Mouse (Mus musculus) myocyte (in vitro differentiated cells): ENCODE data around the gene Tmem256. TPM values are rescaled to one million over a fixed set of nuclear protein-coding genes. Genes with fewer than 3 reads are reported as not detected.

Experiments used
- H3K27me3 ChIP-seq: one replicate; pipeline ENCODE4 v1.6.1; 2011; ENCODE audit not compliant: control insufficient read depth, insufficient read depth, insufficient read length
- H3K36me3 ChIP-seq: one replicate; pipeline ENCODE4 v1.6.1; 2011; ENCODE audit not compliant: control insufficient read depth, insufficient read depth
- H3K4me2 ChIP-seq: one replicate; pipeline ENCODE4 v1.6.1; 2011; ENCODE audit warnings: low read depth, control low read depth
- H3K4me3 ChIP-seq: one replicate; pipeline ENCODE4 v1.5.1; 2011; ENCODE audit warnings: mild to moderate bottlenecking, control low read depth, moderate library complexity
- H3K79me2 ChIP-seq: one replicate; pipeline ENCODE4 v1.6.1; 2011; ENCODE audit not compliant: control insufficient read depth, insufficient read depth
- H3ac ChIP-seq: one replicate; pipeline ENCODE4 v1.6.1; 2011; ENCODE audit not compliant: control insufficient read depth, insufficient read length
- CEBPB ChIP-seq: IDR thresholded peaks from 2 replicates; pipeline ENCODE4 v1.6.1; 2011; ENCODE audit warnings: mild to moderate bottlenecking, moderate library complexity; ENCODE audit not compliant: poor library complexity, insufficient read depth, severe bottlenecking
- E2F4 ChIP-seq: IDR thresholded peaks from one replicate; pipeline ENCODE4 v1.6.1; 2011; ENCODE audit warnings: mild to moderate bottlenecking, control low read depth, moderate library complexity; ENCODE audit not compliant: insufficient read depth
- MAX ChIP-seq: IDR thresholded peaks from one replicate; pipeline ENCODE4 v1.6.1; 2011; ENCODE audit warnings: low read depth, mild to moderate bottlenecking, control low read depth
- MYOD1 ChIP-seq, 3 experiments: IDR thresholded peaks; one replicate each; pipeline ENCODE4 v1.6.1; 2011; ENCODE audit warnings: control low read depth in 2 of 3, low read depth in 2 of 3, mild to moderate bottlenecking in 2 of 3, moderate library complexity in 1 of 3; ENCODE audit not compliant: insufficient read length in 2 of 3, control insufficient read depth in 1 of 3
- MYOG ChIP-seq, 3 experiments: IDR thresholded peaks; one replicate each; pipeline ENCODE4 v1.6.1; 2011; ENCODE audit warnings: control low read depth in 2 of 3, low read depth in 2 of 3, mild to moderate bottlenecking in 2 of 3; ENCODE audit not compliant: insufficient read length in 2 of 3, control insufficient read depth in 1 of 3, insufficient read depth in 1 of 3
- POLR2A ChIP-seq: IDR thresholded peaks from one replicate; pipeline ENCODE4 v1.6.1; 2011; ENCODE audit warnings: low read depth, mild to moderate bottlenecking, control low read depth, moderate library complexity; ENCODE audit not compliant: insufficient read length
- POLR2AphosphoS2 ChIP-seq: IDR thresholded peaks from one replicate; pipeline ENCODE4 v1.6.1; 2011; ENCODE audit warnings: low read depth, control low read depth; ENCODE audit not compliant: insufficient read length
- REST ChIP-seq: IDR thresholded peaks from one replicate; pipeline ENCODE4 v1.6.1; 2011; ENCODE audit warnings: mild to moderate bottlenecking, control low read depth, moderate library complexity; ENCODE audit not compliant: insufficient read depth, insufficient read length
- SRF ChIP-seq: IDR thresholded peaks from one replicate; pipeline ENCODE4 v1.6.1; 2011; ENCODE audit warnings: low read depth; ENCODE audit not compliant: control insufficient read depth, insufficient read length
- TCF12 ChIP-seq: IDR thresholded peaks from one replicate; pipeline ENCODE4 v1.6.1; 2011; ENCODE audit warnings: mild to moderate bottlenecking, control low read depth; ENCODE audit not compliant: poor library complexity, insufficient read depth, severe bottlenecking
- TCF3 ChIP-seq: IDR thresholded peaks from one replicate; pipeline ENCODE4 v1.6.1; 2011; ENCODE audit warnings: low read depth, control low read depth; ENCODE audit not compliant: insufficient read length
- USF1 ChIP-seq: IDR thresholded peaks from one replicate; pipeline ENCODE4 v1.6.1; 2011; ENCODE audit warnings: low read depth, mild to moderate bottlenecking, control low read depth, moderate library complexity
- polyA plus RNA-seq: library from polyadenylated mRNA; unstranded; fragments of >200 nt; fragmentation: generic; extraction: Trizol; gene quantifications from one replicate; pipeline ENCODE4 v1.2.1, GENCODE M21; 2012; ENCODE audit warnings: missing spikeins

Tmem256 gene
- polyA plus RNA-seq, 1 experiment: 259 TPM

DNA sequence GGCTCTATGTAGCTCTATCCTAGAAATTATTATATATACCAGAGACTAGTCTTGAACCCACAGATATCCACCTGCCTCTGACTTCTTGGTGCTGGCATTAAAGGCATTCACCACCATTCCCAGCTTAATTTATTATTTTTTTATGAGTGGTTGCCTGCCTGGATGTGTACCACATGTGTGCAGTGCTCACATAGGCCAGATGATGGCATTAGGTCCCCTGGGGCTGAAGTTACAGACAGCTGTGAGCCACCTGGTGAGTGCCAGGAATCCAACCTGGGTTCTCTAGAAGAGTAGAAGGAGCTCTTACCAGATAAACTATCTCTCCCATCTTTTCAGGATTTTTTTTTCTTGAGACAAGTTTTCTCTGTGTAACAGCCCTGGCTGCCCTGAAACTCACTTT lies 28.0 kb upstream of the Tmem256 start:
- no peak overlapping the region for H3K4me2 ChIP-seq
- H3K4me3 ChIP-seq: no peak overlapping the region
- no peaks in the 10 kb centered on the region for H3K79me2 ChIP-seq
- H3ac ChIP-seq: no peak overlapping the region
- TF ChIP-seq MYOG (IDR thresholded peaks at IDR 0.05; ENCODE audit: control insufficient read depth in 1 of 3, insufficient read depth in 1 of 3, insufficient read length in 2 of 3, low read depth in 2 of 3) (no peak), MAX (no peak), REST (no peak), SRF (no peak), TCF12 (no peak), USF1 (no peak), TCF3 (no peak), CEBPB (no peak), MYOD1 (IDR thresholded peaks at IDR 0.05; ENCODE audit: control insufficient read depth in 1 of 3, insufficient read length in 2 of 3, low read depth in 2 of 3) (no peak), E2F4 (no peak), POLR2A (no peak), POLR2AphosphoS2 (no peak)
- no peaks in the 10 kb centered on the region for H3K27me3 ChIP-seq
- no peaks in the 10 kb centered on the region for H3K36me3 ChIP-seq

DNA sequence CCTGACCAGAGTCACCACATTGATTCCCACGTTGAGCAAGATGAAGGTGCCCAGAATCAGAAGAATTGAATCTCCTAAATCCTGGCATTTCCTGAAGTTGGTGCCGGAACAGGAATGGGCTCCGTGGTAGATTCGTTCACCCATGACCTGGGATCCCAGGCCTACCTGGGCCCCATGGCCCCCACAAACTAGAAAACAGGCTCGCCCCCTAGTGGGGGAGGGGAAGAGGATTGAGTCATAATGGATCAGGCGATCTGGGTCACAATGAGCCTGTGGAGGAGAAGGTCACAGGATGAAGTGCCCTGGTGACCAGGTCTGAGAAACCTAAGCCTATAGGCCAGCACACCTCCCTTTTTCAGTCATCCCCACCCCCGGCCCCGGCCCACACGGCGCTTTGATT lies 23.2 kb upstream of the Tmem256 start, which contains the start of gene Gm39566:
Gm39566 (minus strand) TSS at position 144 of the 400 bp plus-strand sequence.
- Histone ChIP-seq H3K27me3 (no peaks in the 10 kb centered on the region), H3K36me3 (no peaks in the 10 kb centered on the region), H3K4me2 (no peak within 1 kb of the TSS), H3ac (no peak within 1 kb of the TSS), H3K79me2 (no peaks in the 10 kb centered on the region), H3K4me3 (no peak within 1 kb of the TSS)
- TF ChIP-seq E2F4: no peak
- no peak for TF ChIP-seq MYOG (IDR thresholded peaks at IDR 0.05; ENCODE audit: control insufficient read depth in 1 of 3, insufficient read depth in 1 of 3, insufficient read length in 2 of 3, low read depth in 2 of 3)
- TF ChIP-seq CEBPB: no peak
- no peak for TF ChIP-seq MYOD1 (IDR thresholded peaks at IDR 0.05; ENCODE audit: control insufficient read depth in 1 of 3, insufficient read length in 2 of 3, low read depth in 2 of 3)
- TF ChIP-seq POLR2A: no peak
- TF ChIP-seq MAX: no peak
- TF ChIP-seq SRF: no peak
- TF ChIP-seq USF1: no peak
- TF ChIP-seq POLR2AphosphoS2: no peak
- TF ChIP-seq TCF3: no peak
- no peak for TF ChIP-seq REST
- no peak for TF ChIP-seq TCF12

DNA sequence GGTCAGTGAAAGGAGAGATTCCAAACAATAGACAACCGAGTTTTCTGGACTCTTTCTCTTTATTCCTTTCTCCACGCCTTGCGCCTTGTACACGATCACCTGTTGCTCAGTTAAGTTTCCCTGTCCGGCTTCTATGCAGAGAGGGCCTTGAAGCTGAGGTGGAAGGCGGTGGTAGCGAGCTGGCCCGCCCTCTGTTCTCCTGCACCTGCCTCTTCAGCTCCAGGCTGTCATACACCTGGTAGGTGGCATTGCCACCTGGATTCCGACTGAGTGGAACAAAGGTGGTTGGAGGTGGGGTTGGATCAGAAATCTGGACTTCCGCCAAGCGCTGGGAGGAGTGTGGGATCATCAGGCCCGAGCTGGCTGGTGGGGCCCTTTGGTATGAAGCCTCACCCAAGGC lies 21.8 kb upstream of the Tmem256 start:
- no peaks in the 10 kb centered on the region for H3K36me3 ChIP-seq
- TF ChIP-seq MYOD1 (IDR thresholded peaks at IDR 0.05; ENCODE audit: control insufficient read depth in 1 of 3, insufficient read length in 2 of 3, low read depth in 2 of 3) (no peak), REST (no peak), MYOG (IDR thresholded peaks at IDR 0.05; ENCODE audit: control insufficient read depth in 1 of 3, insufficient read depth in 1 of 3, insufficient read length in 2 of 3, low read depth in 2 of 3) (no peak), USF1 (no peak), POLR2A (no peak), POLR2AphosphoS2 (no peak), E2F4 (no peak), MAX (no peak), TCF3 (no peak), TCF12 (no peak), CEBPB (no peak), SRF (no peak)
- H3K4me2 ChIP-seq: no peak overlapping the region
- H3K27me3 ChIP-seq: no peaks in the 10 kb centered on the region
- no peak overlapping the region for H3K4me3 ChIP-seq
- no peak overlapping the region for H3ac ChIP-seq
- H3K79me2 ChIP-seq: no peaks in the 10 kb centered on the region

DNA sequence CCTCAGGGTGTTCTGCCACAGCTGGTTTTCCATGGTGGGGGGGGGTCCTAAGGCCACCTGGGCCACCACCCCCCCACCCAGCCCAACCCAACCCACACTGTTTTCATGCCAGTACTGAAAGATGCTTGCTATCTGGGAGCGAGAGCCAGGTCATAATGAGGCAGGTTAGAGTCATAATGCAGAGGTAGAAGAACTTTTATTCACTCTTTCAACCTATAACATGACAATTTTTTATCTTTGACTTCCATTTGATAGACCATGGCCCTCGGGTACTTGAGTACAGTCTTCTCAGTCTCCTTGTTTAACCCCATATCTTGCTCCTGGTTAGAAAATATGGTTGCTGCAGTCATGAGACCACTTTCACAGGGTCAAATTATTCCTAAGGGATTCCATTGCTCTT lies 19.9 kb upstream of the Tmem256 start, which contains the start of gene Spem2:
Spem2 (minus strand) TSS at position 101 of the 400 bp plus-strand sequence.
- TF ChIP-seq CEBPB: no peak
- TF ChIP-seq TCF12: no peak
- TF ChIP-seq SRF: no peak
- TF ChIP-seq E2F4: no peak
- no peak for TF ChIP-seq MYOD1 (IDR thresholded peaks at IDR 0.05; ENCODE audit: control insufficient read depth in 1 of 3, insufficient read length in 2 of 3, low read depth in 2 of 3)
- no peak for TF ChIP-seq MAX
- TF ChIP-seq MYOG (IDR thresholded peaks at IDR 0.05; ENCODE audit: control insufficient read depth in 1 of 3, insufficient read depth in 1 of 3, insufficient read length in 2 of 3, low read depth in 2 of 3): no peak
- H3K27me3 ChIP-seq: no peaks in the 10 kb centered on the region
- no peaks in the 10 kb centered on the region for H3K36me3 ChIP-seq
- H3K4me3 ChIP-seq: no peak within 1 kb of the TSS
- H3K4me2 ChIP-seq: no peak within 1 kb of the TSS
- H3ac ChIP-seq: no peak within 1 kb of the TSS
- H3K79me2 ChIP-seq: no peaks in the 10 kb centered on the region
